Mouse (Mus musculus): Measurements from ENCODE around the gene Macrod2.

Macrod2 gene

DNA sequence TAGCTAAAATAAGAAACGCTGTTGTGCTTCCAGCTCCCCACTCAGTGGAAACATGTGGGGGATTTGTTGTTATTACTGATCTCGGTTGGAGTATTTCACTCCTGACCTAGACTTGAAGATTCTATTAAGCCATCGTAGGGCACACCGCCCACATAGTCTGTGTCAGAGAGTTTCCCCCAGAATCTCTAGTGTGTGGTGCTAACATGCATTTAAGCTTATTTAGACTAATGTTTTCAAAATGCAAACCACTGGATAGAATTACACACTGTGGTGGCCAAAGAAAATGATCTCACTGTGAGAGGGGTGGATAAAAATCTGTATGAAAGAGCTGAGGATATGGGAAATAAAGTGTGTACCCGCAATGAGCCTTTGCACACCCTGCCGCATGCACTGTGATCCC, 834.7 kb downstream of the Macrod2 start:
- no peak for DNase-seq

DNA sequence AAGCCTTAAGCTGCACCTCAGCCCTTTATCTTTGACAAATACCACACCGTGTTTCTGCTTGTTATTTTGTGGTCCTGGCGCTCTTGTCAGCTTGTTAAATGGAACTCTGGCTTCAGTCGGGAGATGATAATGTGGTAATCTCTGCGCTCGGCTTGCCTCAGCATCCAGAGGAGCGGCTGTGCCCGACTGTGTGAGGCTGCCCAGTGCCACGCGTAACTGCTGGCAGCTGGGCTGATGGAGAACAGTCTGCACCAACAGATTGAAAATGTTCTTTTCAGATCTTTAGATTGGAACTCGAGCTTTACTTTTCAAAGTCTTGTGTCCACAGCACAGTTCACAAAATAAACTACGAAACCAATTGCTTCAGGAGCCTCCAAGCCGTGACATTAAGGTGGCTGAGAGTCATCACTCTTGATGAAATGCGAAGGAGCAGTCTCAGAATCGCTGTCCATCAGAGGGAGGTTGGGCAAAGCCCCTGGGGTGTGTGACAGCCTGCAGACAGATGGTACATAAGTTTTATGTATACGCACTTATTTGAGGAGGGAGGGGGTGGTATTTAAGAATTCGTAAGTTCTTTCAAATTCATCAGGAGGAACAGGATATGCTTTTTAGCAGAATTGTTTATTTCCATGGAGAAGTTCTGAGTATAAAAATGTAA, 836.0 kb downstream of the Macrod2 start:
- DNase-seq, result peak; percentile 42

DNA sequence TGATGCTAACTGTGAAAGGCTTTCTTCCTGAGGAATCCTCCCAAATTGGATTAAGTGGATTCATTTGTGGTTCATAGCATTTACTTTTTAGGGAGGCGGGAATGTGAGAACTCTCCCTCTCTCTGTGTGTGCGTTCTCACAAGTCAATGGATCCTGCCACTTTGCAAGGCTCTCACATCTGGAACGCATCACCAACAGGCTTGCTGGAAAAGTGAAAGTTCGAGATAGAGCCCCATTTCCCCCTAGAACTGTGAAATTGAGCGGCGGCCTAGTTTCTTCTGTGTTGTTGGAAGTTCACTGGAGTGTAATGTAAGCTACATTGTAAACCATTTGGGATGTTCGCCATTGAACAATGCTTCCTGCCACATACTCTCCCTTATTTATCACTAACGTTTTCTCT, 839.2 kb downstream of the Macrod2 start:
- DNase-seq, result no peak

DNA sequence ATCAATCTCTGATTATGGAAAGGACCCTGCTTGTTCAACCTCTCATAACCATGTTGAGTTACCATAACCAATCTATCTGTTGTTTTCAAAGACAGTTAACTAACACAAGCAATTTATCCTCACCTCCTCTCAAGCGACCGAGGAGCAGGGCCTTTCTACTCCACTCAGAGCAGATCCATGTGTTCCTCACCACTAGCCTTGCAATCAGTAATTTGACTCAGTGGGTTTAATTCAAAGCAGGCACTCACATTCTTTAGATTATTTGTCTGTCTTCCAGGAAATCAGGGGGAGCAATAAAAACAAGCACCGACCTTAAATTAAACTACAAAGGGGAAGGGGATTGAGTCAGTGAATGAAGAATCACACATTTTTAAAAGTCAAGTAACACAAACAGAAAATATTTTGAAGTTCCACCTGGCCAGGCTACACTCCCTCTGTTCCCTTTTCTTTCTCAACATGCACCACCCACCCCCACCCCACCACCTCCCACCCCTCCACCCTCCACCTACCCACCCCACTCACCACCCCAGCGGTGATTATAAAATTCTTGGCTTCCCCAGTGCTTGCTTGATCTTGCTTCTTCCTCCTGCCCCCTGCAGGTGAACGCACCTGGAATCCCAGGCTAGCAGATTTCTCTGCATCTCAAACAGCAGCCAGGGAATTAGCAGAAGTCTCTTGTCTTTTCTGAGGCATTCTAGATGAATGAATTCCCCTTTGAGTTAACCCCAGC, 839.8 kb downstream of the Macrod2 start:
- DNase-seq, result no peak

GRCm38 (mm10) chr2:141247680-141248079, 852.6 kb downstream of the Macrod2 start:
- DNase-seq, result no peak

DNA sequence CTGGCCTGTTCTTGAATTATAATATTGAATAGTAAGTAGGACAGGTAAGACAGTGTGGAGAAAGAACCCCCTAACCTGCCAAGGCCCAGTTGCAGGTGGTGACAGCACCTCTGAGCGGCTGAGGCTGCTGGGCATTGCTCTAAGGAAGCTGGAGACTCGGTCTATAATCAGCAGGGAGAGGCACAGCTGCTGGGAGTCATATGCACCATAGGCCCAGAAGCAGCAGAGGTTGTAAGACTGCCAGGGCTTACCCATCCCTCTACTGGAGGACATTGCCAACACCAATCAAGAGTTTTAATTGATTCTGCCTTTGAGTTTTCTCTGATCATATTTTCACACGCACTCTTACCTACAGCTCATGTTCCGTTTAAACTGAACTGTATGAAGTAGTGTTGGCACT, 869.5 kb downstream of the Macrod2 start:
- no peak for DNase-seq

- no peak for DNase-seq
Observed at GRCm38 (mm10) chr2:141266591-141266990, 871.5 kb downstream of the Macrod2 start.

- peak; percentile 18 for DNase-seq
Observed at GRCm38 (mm10) chr2:141271541-141271940, 876.4 kb downstream of the Macrod2 start.

DNA sequence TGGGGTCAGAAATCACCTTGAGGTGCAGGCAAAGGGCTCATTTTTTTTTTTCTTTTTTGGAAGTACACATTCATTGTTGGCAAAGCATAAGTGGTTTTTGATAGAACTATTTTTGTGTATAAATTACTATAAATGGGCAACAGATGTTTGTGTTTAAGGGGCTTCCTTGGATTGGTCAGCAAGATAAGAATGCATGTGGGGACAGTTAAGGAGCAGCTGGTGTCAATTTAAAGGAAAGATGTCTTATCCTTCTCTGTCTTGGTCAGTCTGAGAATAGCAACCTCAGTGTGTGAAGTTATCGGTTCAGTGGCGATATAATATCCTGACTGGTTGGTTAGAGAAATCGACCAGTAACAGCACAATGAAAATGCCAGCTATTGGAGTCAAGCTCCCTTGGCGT, 877.9 kb downstream of the Macrod2 start:
- DNase-seq, result no peak

DNA sequence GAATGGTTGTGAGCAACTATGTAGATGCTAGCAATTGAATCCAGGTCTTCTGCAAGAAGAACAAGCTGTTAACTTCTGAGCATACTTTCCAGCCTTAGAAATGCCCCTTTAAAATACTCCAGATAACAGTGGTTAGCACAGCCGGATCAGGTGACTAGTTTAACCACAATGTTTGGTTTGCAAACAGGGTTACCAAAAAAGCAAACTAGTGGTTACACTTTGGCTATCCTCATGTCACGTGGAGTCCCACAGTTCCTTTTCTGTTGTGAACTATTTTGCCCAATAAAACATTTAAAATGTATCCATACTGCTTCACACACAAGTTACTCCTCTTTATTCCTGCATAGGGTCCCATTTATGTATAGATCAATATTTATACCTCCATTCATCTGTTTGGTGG, 879.2 kb downstream of the Macrod2 start:
- no peak for DNase-seq

DNA sequence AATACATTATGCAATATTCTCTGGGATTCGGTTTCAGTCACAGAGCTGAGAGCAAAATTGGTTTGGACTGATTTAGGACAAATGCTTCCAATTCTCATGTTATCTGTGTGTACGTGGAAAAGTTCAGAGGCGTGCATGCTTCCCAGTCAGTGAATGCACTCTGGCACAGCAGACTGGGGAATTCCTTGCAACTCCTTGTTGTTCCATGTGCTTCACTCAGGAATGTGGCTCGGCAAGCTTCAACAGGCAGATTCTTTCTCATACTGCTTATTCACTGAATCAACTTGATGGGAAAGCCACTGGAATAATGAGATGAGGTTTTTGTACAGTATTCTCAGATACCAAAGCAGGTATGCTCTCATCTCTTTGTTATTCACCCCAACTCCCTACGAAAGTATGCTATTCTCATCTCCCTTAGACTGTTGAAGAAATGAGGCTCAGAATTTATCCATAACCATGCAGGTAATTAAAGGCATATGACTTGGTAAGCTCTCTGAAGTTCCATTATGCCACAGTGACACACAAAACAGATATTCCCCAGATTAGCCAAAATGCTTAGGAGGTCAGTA, 884.1 kb downstream of the Macrod2 start:
- DNase-seq, result no peak

DNA sequence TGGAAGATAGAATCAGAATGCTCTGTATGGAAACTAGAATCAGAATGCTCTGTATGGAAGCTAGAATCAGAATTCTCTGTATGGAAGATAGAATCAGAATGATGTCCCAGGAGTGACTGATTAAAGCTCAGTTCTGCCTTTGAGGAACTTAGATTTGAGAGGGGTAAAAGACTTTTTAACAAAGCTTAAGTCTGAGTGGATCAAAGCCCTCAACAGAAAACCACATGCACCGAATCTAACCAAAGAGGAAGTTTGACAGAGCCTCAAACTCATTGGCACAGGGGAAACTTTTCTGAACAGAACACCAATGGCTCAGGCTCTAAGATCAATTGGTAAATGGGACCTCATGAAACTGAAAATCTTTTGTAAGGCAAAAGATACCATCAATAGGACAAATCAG, 885.7 kb downstream of the Macrod2 start:
- no peak for DNase-seq

- DNase-seq, result no peak
Observed at GRCm38 (mm10) chr2:141286110-141286747, 891.1 kb downstream of the Macrod2 start.

DNA sequence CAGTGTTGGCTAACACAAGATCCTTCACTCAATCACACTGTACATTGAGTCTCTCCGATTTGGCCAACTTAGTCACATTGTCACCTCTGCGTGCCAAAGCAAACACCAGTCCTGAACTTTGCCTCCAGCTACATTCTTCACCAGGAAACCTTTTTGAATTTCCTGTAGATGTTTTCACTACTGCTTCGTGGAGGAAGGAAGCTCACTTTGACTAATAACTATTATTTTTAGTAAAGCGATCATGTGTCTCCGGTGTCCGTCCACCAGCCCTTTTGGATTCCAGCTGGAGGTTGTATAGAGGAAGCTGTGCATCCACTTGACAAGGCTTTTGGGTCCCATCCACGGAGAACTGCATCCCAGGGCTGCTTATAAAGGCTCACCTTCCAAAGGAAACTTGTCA, 893.4 kb downstream of the Macrod2 start:
- no peak for DNase-seq

DNA sequence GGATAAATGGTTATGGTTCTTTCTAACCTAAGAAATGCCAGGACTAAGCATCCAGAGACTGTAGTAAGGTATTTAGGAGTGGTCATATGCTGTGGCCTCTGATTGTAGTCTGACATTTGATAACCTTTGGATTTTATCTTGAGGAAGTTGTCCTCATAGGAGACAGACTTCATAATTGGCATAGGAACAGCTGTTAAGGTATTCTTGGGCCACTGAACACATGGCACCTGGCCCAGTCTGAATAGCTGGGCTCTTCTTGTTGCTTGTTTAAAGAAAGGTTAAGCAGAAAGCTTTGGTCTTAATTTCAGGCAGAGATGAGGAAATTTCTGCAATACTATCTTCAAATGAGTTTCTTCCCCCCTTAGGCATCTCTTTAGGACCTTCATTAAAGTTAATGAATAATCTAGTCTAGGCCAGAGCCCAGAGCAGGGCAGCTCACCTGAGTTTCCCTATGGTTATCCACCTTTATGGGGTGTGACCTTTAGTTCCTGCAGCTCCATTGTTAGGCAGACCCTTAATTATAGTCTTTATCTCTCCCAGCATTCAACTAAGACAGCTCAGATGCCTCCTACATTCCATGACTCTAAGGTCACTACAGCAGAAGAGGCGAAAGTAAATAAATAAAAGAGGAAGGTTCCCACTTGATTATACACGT, 894.1 kb downstream of the Macrod2 start:
- DNase-seq, result no peak

- no peak for DNase-seq
Observed at GRCm38 (mm10) chr2:141292847-141293246, 897.7 kb downstream of the Macrod2 start.

GRCm38 (mm10) chr2:141299168-141299567, 904.1 kb downstream of the Macrod2 start:
- no peak for DNase-seq

DNA sequence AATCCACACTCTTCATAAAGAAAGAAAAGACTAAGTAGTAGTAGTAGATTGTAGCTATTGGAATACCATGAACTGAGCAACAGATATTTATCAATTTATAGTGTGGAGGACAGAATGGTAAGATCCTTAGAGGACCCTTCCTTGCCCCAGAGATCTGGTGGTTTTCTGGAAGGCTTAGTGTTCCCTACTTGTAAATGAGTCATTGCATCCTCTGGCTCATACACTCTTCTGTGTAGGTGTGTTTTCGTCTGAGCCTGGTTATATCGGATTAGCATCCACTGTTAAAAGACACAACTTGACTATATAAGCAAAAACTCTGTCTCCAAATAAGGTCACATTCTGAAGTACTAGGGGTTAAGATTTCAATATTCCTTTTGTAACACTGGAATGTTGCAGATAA, 905.9 kb downstream of the Macrod2 start:
- no peak for DNase-seq

DNA sequence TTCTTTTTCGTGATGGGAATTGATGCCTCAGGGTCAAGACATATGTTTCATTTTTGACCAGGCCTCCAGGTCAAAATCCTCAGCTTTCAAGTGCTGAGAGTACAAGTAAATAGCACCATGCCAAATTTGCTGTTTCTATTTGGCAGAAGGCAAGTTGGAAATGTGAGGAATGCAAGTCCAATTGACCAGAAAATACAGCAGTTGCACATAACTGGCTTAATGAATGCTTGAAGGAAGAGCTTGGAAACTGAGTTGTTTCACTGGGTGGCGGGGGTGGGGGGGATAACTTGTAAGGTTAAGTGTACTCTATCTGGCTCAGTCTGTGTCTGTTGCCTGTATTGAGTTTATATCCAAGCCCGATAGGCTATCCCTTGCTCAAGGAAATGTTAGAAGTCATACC, 913.3 kb downstream of the Macrod2 start:
- no peak for DNase-seq

GRCm38 (mm10) chr2:141312136-141312948, 917.2 kb downstream of the Macrod2 start:
- no peak for DNase-seq

DNA sequence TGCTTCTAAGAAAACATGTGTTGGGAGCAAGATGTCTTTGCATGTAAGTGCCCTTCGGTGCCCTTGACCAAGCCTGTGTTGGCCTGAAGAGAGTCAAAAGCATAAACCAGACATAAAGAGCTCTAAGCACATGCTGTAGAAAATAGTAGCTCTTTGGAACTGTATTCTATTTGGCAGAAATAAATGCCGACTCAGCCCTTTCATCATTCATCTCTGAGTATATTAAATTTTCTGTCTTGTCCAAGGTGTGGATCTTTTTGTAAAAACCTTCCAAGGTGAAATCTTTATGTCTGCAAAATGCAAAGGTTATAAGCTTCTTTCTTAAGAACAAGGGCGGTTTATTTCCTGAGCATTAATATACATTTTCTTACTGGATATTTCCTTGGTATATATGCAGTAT, 920.2 kb downstream of the Macrod2 start:
- no peak for DNase-seq

DNA sequence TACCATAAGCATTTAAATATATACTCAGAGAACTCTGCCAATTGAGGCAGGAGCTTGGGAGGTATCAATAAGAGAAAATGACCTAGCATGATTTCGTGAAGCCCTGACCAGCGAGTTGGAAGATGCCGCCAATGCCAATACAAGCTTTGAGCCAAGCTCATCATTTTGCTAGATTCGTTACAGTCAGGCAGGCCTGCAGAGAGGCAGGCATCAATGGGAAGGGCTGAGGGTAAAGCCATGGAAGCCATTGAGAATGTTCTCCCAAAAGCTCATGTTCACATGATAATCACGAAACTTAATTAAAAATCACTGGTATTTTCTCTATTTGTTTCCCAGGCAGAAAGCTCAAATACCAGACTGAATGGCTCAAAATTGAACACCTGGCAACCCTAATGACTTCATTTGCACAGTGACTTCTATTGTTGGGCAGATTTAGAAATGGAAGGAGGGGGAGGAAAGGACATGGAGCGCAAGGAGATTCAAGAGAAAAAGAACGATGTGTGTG, 928.9 kb downstream of the Macrod2 start:
- DNase-seq, result no peak

All from layer of hippocampus, adult 9-11 months (tissue).